Mouse (Mus musculus) testis, adult 2 months (tissue): ENCODE data around the gene Fgfr1op2.

Experiments
- CTCF ChIP-seq: fragments of 200-500 bp; IDR thresholded peaks from 2 replicates; pipeline ENCODE4 v1.5.1; 2012; ENCODE audit warnings: low read depth, mild to moderate bottlenecking, inconsistent platforms, low read length, moderate library complexity; ENCODE audit not compliant: control insufficient read depth, insufficient read depth, insufficient replicate concordance
- POLR2A ChIP-seq: fragments of 200-500 bp; IDR thresholded peaks from 2 replicates; pipeline ENCODE4 v1.6.1; 2012; ENCODE audit warnings: low read depth, mild to moderate bottlenecking, inconsistent platforms, low read length, moderate library complexity; ENCODE audit not compliant: control insufficient read depth

DNA sequence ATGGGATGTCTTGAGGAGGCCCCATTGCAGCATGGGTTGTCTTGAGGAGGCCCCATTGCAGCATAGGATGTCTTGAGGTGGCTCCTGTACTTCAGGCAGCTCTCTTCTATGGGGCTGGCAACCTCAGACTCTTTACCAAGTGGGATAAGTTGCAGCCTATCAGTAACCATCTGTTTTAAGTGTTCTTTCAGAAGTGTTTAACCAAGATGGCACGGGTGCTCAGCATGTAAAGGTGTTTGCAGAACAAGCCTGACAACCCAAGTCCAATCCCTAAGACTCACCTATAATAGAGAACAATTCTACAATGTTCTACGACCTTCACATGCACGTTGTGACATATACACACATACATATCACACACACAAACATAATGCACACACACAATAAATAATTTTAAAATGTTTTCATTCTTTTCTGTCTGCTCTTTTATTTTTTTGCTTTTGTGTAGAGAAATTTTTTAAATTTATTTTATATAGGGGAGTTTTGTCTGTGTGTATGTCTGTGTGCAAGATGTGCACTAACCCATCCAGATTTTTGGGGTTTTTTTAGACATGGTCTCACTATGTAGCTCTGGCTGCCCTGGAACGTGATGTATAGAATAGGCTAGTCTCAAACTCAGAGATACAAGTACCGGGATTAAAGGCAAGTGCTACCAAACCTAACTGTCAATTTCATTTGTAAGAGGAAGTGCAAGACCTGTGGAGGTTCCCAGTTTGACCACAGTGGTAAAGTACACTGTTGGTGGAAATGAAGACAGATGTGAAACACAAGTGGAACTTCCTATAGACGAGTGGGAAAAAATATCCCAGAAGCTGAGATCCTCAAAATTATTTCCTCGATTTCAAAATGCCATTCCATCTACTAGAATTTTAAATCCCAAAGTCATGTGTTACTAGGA lies 63.3 kb downstream of the Fgfr1op2 start:
- TF ChIP-seq POLR2A, result no peak
- no peak for TF ChIP-seq CTCF
